Mouse (Mus musculus) embryo, embryonic 11 days (tissue): ENCODE data around the gene Dusp2.
"Not testable (repeated sequence)": the region's sequence is repeated elsewhere in the genome, so short reads cannot be mapped to it uniquely, and the experiment has no call there.

Source experiments
- DNase-seq: peaks from one replicate; pipeline ENCODE4 v3.0.0-alpha.2; 2015

Dusp2 gene

DNA sequence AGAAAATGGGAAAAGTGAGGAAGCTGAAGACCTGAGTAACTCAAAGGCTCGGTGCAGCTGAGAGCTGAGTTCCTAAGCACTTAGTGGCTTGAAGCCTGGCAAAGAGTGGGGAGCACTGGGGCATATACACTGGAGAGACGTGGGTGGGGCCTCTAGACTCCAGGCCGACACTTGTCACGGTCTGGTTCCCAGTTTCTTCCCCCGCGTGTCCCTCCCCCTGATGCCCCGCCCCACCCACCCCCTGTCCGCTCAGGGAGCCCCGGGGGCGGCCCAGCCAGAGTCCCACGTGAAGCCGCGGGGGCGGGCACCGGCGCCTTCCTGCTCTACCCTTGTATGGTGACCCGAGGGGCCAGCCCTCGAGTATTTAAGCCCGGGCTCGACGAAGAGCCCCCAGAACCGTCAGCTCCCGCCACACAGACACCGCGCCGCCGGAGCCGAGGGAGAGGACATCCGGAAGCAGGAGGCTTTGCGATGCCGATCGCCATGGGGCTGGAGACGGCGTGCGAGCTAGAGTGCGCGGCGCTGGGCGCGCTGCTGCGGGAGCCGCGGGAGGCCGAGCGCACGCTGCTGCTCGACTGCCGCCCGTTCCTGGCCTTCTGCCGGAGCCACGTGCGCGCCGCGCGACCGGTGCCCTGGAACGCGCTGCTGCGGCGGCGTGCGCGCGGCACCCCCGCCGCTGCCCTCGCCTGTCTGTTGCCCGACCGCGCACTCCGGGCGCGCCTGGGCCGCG lies at the start of gene Dusp2:
Gene Dusp2, plus strand, starts transcription at position 393 of the 730 bp plus-strand sequence.
- peak; percentile 76 for DNase-seq

DNA sequence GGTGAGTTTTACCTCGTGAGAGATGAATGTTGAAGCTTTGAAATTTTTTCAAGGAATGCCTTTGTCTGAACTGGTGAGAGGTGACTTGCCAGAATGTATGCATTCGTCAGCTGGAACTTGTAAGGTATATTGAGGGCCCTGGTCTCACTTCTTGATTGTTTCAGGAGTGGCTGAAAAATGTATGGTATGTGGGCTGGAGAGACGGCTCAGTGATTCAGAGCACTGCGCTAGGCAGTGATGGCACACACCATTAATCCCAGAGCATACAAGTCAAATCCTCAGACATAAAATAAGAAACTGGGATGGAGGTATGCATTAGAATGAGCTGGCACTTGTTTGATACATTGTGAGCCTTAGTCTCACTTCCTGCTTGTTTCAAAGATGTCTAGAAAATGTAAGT lies 43.7 kb upstream of the Dusp2 start:
- DNase-seq = no peak

DNA sequence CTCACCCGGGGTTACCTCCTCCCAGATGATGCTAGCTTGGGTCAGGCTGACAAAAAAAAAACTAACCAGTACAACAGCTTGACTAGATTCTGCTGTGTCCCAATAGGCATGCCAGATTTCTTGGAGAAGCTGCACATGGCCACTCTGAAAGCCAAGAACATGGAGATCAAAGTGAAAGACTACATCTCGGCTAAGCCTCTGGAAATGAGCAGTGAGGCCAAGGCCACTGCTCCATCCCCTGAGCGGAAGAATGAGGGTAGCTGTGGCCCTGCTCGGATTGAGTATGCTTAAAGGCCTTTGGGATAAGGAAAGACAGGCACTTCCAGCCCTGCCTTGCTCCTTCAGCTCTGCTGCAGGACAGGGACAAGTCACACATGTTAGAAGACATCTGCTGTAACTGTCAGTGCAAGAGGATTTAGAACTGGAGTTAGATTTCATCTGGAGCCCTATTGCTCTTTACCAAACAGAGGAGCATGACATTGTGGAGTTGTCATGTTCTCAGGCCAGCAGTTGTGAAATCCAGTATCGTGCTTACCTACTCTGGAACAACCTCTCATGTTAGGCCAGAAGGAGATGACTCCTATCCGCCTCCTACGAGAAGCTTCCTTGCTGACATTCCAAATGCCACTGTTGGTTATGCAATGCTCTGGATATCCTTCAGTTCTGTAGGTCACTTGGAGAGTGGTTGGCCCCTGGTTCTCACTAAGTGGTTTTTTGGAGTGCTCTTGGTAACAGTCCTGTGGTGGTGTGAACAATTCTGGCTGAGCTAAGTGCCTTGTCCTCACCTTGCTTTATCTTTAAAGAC lies 38.8 kb upstream of the Dusp2 start:
- no peak for DNase-seq

DNA sequence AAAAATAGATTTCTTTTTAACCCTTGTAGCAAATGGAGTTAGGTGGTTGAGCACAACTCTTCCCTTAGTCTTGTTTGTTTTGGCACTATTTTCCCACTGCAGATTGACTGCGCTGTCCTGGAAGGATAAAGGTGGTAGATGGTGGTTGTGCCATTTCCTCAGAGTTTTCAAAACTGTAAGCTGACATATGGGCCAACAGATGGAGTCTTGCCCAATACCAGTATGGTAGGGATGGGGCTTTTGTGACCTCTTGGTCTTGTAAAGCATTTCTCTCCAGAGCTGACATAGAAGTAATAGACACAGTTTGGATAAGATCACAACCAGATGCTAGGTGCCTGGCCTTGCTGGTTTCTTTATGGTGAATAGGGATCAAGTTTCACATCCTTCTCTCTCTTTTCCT lies 37.9 kb upstream of the Dusp2 start:
- no peak for DNase-seq

DNA sequence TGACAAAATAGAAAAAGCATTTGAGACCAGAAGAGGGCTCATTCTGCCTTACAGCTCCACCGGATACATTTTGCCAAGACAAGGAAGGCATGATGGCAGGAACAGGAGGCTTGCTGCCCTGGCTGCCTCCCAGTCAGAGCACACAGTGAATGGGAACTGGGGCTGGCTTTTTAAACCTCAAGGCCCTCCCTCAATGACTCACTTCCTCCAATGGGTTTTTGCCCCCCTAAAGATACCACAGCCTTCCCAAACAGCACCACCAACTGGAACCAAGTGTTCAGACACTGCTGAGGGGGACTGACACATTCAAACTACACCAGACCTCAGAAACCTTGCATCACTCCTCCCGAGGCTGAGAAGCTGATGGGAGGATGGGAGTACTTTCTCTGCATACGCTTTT lies 35.3 kb upstream of the Dusp2 start:
- DNase-seq = no peak

DNA sequence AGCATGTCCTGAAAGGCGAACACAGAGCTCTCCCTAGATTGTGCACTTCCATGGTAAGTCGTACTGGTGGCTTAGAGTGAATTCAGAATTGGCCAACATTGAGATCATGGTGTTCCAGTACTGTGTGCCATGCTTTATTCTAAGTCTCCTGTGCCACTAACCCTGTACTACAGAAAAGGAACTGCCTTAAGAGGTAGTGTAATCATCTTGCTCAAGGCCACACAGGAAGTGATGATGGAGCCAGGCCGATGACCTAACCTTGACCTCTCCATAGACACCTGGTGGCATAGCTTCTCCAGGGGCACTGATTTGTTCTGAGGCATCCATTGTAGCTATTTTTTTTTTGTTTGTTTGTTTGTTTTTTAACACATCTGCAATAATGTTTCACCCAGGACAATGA lies 34.1 kb upstream of the Dusp2 start:
- no peak for DNase-seq

DNA sequence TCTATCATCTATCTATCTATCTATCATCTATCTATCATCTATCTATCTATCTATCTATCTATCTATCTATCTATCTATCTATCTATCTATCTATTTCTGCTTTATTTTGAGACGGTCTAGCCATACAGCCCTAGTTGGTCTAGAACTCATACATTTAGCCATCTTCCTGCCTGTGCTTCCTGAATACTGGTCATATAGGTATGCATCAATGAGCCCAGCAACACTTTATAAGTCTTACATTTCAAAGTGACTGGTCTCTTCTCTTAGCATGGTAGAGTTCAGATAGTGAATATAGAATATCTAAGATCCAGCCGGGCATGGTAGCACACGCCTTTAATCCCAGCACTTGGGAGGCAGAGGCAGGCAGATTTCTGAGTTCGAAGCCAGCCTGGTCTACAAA lies 31.8 kb upstream of the Dusp2 start:
- not testable (repeated sequence) for DNase-seq

DNA sequence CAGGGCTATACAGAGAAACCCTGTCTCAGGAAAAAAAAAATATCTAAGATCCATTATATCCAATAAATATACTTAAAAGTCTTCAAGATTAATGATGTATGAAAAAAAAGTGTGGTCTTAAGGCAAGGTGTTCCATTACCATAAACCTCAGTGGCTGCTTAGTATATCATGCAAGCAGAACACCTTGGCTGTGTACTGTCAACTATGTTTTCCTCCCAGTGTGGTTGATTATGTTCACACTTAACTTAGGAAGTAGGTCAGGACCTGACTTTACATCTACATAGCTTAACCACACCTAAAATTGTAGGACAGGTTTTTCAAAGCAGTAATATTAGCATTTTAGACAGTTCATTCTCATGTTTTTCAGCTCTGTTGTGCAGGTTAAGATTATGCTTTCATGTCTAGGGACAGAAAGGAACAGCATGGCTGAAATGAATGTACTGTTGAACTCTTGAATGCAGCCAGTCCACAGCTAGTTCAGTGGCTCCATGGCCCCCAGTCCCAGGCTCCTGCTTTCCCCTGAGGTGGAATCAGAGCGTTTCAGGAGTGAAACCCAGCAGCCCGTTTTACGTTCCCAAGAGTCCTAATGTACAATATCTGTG lies 31.2 kb upstream of the Dusp2 start:
- no peak for DNase-seq

DNA sequence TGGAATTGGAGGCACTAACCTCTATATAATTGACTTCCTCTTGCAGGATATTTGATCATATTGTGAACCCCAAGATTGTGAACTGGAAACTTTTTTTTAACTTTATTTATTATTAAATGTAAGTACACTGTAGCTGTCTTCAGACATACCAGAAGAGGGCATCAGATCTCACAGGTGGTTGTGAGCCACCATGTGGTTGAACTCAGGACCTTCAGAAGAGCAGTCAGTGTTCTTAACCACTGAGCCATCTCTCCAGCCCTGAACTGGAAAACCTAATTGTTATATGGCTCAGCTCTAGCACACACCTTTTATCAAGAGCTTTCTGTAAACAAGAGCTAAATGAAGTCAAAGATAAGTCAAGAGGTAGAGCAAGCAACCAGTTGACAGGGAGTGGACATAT lies 29.8 kb upstream of the Dusp2 start:
- no peak for DNase-seq

DNA sequence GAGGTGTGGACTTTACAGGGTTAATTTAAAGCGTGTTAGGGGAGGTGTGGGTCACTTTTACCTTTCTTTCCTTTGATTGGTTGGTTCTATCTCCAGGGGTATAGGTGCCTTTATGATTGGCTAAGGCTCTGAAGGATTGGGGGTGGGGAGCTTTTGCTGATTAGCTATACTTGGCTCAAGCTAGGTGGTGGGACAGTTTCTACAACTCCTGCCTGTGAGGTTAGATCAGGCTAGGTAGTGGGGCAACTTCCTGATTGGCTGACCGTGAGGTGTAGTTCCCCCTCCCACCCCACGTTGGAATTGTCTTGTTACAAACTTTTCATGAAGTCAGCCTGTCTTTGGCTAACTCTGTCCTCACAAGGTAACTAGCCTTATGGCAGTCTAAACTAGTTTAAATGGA lies 28.8 kb upstream of the Dusp2 start:
- DNase-seq = no peak

DNA sequence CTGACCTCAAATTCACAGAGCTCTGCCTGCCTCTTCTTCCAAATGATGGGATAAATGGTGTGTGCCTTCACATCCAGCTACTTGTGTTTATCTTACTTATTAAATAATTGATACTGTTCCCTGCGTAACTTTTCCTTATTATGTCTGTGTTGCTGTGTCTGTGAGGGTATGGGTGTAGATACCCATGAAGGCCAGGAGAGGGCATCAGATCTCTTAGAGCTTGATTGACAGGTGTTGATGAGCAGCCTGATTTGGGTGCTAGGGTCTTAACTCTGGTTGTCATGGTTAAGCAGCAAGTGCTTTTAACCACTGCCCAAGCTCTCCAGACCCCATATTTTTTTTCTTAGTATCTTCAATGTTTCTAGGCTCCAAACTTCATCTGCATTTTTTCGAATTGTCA lies 27.3 kb upstream of the Dusp2 start:
- peak; percentile 18 for DNase-seq

DNA sequence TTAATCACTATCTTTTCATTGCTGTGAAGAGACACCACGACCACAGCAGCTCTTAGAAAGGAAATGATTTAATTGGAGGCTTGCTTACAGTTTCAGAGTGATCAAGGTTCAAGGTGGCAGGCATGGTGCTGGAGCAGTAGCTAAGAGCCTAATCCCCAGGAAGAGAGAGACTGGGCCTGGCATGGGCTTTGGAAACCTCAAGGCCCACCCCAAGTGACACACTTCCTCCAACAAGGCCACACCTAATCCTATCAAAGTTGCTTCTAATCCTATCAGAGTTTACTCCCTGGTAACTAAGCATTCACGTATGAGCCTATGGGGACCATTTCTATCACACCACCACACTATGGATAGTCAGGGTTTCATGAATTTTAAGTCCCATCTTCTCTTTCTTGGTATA lies 25.7 kb upstream of the Dusp2 start:
- DNase-seq = no peak

DNA sequence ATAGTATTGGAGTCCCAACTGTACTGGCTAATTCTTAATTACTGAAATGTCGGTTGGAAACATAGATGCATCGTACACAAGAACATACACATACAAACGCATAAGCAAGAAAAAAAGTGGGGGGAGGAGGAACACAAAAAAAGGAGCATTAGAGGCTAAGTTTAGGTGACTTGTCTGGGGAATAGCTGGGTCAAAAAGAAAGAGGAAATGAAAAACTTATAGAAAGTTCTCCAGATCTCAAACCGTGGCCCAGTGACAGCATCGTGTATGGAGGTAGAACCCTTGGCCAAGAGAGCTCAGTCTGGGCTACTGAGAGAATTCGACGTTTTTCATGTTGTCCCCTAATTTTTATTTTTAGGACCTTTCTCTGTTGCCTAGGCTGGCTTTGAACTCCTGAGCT lies 25.3 kb upstream of the Dusp2 start:
- no peak for DNase-seq

DNA sequence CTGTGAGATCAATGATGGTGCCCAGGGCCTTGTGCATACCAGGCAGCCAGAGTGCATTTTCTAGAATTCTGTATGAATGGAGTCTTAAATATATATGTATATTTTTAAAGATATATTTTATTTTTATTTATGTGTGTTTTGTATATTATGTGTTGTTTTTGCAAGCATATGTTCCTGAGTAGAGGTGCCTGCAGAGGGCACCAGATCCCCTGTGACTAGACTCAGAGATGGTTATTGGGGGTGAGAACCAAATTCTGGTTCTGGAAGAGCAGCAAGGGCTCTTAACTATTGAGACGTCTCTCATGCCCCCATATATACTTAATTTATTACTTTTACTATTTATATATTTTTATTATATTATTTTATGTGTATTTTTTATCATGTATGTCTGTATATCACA lies 24.8 kb upstream of the Dusp2 start:
- no peak for DNase-seq

DNA sequence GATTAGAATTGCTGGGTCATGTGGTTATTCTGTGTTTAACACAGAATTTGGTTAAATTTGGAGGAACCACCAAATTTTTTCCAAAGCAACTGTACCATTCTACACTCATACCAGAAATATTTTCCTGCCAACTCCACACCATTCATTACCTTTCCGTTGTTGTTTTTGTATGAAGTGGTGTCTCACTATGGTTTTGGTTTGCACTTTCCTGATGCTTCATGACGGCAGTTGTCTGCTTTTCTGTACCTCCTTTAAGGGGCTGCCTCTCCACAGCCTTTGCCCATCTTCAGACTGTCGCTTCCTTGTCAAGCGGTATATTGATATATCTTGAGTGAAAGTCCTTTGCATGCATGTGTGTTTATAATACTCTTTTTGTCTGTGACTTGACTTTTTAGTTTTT lies 23.2 kb upstream of the Dusp2 start:
- DNase-seq = no peak

DNA sequence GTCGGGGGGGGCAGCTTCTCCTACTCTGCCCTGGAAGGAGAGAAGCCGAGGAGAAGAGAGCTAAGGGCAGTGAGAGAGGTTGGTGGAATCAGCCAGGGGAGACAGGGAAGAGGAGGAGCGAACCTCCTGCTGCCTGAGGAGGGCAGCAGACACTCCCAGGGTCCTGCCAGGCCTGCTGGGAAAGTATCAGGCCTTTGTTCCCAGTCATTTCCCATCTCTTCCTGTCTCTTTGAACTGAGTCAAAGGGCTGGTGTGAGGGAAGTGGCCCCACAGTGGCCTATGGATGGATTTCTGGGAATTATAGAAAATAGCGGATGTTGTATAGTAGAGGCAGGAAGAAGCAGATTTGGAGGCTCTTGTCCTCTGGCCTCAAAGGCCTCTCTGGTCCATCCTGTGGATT lies 22.1 kb upstream of the Dusp2 start:
- DNase-seq = no peak

DNA sequence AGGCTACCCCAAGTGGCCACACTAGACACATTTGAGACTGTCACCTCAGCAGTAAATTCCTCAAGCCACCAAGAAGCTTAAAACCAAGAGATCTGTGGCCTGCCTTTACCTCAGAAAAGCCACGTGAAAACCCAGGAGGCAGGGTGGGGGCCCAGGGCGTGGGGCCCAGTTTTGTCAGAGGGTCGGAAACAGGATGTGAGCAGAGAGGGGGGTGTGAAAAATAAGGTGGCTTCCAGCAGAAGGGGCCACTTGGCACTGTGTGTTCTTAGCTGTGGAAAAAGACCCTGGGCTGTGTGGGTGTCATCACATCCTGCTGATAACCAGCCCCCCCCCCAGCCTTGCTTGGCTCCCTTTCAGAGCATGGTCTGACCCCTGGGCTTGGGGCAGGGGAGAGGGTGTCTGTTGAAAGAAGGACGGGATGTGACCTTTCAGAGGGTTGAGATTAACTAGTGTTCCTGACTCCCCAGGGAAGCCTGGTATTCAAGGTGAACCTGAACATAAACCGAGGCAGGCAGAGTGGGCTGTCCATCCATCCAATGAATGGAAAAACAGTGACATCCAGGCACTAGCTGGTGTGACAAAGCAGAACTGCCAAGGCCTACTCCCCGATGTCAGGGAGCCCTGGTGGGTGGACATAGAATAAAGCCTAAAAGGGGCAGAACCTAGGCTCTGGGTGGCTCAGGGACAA lies 21.3 kb upstream of the Dusp2 start:
- no peak for DNase-seq

DNA sequence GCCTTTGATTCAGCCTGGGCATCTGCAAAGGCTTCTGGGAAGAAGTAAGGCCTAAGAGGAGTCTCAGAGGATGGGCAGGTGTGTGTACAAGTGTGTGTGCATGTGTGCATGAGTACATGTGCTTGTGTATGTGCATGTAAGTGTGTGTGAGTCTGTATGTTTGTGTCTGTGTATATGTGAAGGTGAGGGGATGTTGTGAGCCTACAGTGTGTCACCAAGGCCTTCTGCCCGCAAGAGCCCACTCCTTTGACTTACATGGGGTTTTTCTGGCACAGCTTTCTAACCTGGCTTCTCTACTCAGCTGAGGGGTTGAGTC lies 20.8 kb upstream of the Dusp2 start:
- no peak for DNase-seq

DNA sequence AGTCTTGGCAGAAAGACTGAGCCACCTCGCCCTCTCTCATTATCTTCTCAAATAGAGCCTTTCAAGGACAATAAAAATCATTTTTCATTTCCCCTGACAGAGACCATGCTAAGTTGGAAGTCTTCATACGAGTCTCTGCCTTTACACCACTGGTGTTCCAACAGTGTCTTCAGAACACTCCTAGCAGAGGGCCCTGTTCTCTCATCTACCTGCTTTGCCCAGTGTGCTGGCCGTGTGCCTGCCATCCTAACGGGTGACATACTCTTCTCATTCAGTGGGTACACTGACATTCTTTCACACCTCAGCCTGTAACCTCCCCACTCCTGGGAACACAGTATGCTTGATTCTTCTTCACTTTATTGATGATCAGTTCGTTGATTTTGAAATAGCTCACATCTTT lies 19.5 kb upstream of the Dusp2 start:
- DNase-seq = no peak

DNA sequence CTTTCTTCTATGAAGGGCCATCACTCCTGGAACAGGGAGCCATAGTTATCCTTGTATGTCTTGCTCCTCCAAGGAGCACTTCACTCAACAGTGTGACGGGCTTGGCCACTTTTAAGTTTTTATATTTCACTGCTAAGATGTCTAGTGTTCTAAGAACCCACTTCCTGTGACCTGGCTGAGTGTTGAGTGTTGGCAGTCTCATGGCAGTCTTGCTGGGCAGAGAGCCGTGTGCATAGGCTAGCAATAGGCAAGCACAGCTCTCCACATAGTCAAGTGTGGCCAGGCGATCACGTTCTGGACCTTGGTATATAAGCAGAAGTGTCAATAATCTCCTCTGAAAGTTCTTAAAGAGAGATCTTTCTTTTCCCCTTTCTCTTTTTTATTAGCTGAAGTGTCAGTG lies 17.8 kb upstream of the Dusp2 start:
- no peak for DNase-seq

DNA sequence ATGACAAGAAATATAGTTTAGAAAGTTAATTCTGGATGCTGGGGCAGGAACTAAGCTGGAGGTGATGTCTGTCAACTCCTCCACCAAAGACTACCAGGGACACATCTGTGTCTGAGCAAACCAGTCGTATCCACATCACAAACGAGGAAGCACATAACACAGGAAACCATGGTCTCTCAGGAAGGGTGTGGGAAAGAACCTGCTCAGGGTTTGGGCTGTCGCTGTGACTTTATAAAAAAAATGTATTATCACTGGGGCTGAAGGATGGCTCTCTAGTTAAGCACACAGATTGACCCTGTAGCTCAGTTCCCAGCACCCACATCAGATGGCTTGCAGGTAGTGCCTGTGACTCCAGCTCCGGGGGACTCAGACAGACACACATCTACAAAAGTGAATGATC lies 16.9 kb upstream of the Dusp2 start:
- no peak for DNase-seq

DNA sequence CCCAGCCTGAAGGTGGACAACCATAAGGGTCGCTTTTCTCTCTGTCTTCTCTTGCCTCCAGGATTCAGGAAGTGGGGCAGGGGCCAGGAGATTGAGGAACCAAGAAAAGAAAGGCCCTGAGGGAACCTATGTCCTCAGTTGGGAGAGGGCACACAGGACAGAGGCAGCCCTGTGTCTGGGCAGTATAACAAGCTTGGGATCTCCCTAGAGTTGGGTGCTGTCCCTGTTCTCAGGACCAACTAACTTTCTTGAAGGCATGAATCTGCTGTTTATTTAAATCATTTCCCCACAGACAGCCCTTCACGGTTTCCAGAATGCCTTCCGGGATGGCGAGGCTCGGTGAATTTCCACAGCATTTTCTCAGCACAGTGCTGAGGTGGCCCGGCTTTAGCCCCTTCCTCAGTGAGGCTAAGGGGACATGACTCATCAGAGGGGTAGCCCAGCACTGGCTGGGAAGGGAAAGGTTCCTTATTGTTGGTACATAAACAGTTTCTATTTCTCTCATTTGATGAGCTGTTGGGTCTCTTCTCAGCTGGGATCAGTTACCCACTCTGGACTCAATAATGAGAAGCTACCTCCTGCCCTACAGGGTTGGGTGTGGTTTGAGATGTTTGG lies 13.2 kb upstream of the Dusp2 start:
- DNase-seq = no peak

DNA sequence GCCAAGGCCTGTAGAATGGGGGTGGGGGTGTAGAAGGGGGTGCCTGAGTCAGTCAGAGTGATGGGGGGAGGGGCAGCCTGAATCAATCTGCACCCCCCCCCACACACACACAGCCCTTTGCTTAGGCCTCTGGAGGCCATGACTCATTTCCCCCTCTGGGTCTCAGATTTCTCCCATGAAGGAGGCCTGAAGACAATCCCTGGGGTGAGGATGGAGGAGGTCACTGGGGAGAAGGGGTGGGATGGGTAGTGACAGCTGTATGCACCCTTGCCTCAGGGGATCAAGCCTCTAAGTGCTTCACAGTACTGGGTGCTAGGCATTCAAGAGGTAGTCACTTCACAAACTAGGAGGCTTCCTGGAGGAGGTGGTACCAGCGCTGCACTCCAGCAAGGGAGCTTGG lies 12.3 kb upstream of the Dusp2 start:
- no peak for DNase-seq
